Mouse (Mus musculus) liver, embryonic 15.5 days (tissue): ENCODE data around the gene Suclg2. TPM values are rescaled to one million over a fixed set of nuclear protein-coding genes. Genes with fewer than 3 reads are reported as not detected.

Experiments
- ATAC-seq: fragments of 200-750 bp; cut with Nextera tagmentation; 2 replicates; pipeline ENCODE4 v1.8.0; 2017; ENCODE audit warnings: moderate number of reproducible peaks, mild to moderate bottlenecking, moderate library complexity; ENCODE audit not compliant: insufficient read depth
- H3K27ac ChIP-seq: fragments of 300-500 bp; sonication (generic); replicated peaks from 2 replicates; pipeline ENCODE4 v1.5.1; 2015; ENCODE audit warnings: mild to moderate bottlenecking, inconsistent platforms
- H3K27me3 ChIP-seq: fragments of 300-500 bp; sonication (generic); 2 replicates; pipeline ENCODE4 v1.6.1; 2015; ENCODE audit warnings: mild to moderate bottlenecking, inconsistent platforms
- H3K36me3 ChIP-seq: fragments of 300-500 bp; sonication (generic); replicated peaks from 2 replicates; pipeline ENCODE4 v1.6.1; 2015; ENCODE audit warnings: moderate library complexity, mild to moderate bottlenecking, inconsistent platforms
- H3K4me1 ChIP-seq: fragments of 300-500 bp; sonication (generic); replicated peaks from 2 replicates; pipeline ENCODE4 v1.6.1; 2015; ENCODE audit warnings: inconsistent platforms
- H3K4me2 ChIP-seq: fragments of 300-500 bp; sonication (generic); 2 replicates; pipeline ENCODE4 v1.6.1; 2015; ENCODE audit warnings: moderate library complexity, mild to moderate bottlenecking, inconsistent platforms
- H3K4me3 ChIP-seq: fragments of 300-500 bp; sonication (generic); replicated peaks from 2 replicates; pipeline ENCODE4 v1.5.1; 2015; ENCODE audit warnings: mild to moderate bottlenecking, inconsistent platforms
- H3K9ac ChIP-seq: fragments of 300-500 bp; sonication (generic); 2 replicates; pipeline ENCODE4 v1.6.1; 2015; ENCODE audit warnings: moderate library complexity, mild to moderate bottlenecking, inconsistent platforms
- H3K9me3 ChIP-seq: fragments of 300-500 bp; sonication (generic); replicated peaks from 2 replicates; pipeline ENCODE4 v1.6.1; 2016; ENCODE audit warnings: inconsistent platforms
- WGBS: fragments of 180-500 bp; shearing (Covaris S2); methylation state at CpG from one replicate; pipeline ENCODE4 v1.1.7; 2015; ENCODE audit warnings: mixed read lengths; ENCODE audit not compliant: insufficient replicate concordance; 5-methylcytosine and 5-hydroxymethylcytosine counted together
- polyA plus RNA-seq: library from polyadenylated mRNA; unstranded; fragments of >200 nt; fragmentation: Nextera tagmentation; extraction: Ambion mirVana; gene quantifications from 2 replicates; pipeline ENCODE4 v1.2.1, GENCODE M21; 2015

The Suclg2 gene
- polyA plus RNA-seq, 1 experiment from 2014 or later: 37.6 TPM

DNA sequence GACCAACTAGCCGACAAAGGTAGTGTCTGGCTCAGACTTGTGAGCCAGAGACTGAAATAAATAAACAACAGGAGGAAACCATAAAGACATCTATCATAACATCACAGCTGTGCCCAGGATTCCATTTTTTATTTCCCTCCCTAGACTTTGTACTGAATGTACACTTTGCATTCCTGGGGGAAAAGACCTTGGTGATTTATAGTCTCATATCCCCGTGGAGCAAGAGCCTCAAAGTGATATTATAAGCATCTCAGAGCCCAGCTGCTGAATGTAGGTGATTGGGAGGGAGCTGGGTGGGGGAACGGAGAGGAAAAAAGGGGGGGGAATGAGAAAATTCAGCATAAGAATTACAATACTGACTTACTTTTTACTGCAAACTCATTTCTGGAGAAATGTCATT, 259.2 kb downstream of the Suclg2 start:
- ATAC-seq: no peak
- Histone ChIP-seq H3K27ac (no peak overlapping the region), H3K4me1 (no peaks in the 10 kb centered on the region), H3K36me3 (no peaks in the 10 kb centered on the region), H3K9me3 (no peaks in the 10 kb centered on the region), H3K9ac (no peak overlapping the region), H3K27me3 (no peaks in the 10 kb centered on the region), H3K4me3 (no peak overlapping the region), H3K4me2 (no peak overlapping the region)
- WGBS: 45% methylated on average over 3 of the region's 3 CpGs

DNA sequence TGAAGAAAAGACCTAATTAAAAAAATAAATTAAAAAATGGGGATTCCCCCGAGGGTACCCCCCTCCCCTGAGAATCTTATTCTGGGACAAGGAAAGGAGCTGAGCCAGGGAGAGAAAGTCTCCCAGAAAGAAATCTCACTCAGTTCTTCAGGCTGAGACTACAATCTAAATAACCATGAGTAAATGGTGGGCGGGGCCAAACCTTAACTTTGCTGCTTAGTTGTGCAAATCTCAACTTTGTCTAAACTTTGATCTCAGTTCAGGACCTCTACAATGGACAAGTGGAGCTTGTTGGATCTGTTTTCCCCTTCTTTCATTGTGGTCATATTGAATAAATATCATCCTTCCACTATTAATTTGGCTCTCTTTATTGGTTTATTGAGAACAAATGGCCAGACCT, 272.4 kb downstream of the Suclg2 start:
- Histone ChIP-seq H3K4me1 (no peaks in the 10 kb centered on the region), H3K36me3 (no peaks in the 10 kb centered on the region), H3K9me3 (no peaks in the 10 kb centered on the region), H3K27ac (no peak overlapping the region), H3K9ac (no peak overlapping the region), H3K27me3 (no peaks in the 10 kb centered on the region), H3K4me3 (no peak overlapping the region), H3K4me2 (no peak overlapping the region)
- WGBS: 53% methylated on average over 2 of the region's 2 CpGs
- no peak for ATAC-seq

DNA sequence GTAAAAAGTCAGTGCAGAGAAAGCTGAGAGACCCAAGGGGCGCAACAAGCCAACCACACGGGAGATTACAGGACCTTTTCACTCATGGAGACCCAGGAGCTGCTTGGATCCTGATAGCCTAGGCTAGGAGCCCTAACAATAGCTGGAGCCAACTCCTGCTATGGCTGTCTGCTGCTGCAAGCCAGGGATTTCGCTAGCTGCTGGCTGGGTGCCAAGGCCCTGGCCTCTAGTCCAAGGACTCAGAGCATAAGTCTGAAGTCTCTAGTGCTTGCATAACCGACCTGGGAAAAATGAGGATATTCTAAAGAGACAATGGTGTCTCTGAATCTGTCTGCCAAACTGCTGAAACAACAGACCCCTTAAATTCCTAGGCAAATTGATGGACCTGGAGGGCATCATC, 273.6 kb downstream of the Suclg2 start:
- 61% methylated on average over 4 of the region's 4 CpGs for WGBS
- Histone ChIP-seq H3K4me2 (no peak overlapping the region), H3K4me3 (no peak overlapping the region), H3K9ac (no peak overlapping the region), H3K27ac (no peak overlapping the region), H3K36me3 (no peaks in the 10 kb centered on the region), H3K27me3 (no peaks in the 10 kb centered on the region), H3K4me1 (no peaks in the 10 kb centered on the region), H3K9me3 (no peaks in the 10 kb centered on the region)
- no peak for ATAC-seq
